Mouse (Mus musculus) testis, adult 2 months (tissue): ENCODE measurements at regions not wholly inside any gene's neighbourhood (a gene's known extent, or its start where the extent isn't known, plus 50 kb on each side); places are given as distances from the start of the nearest gene placed in this dataset.

Experiments
- CTCF ChIP-seq: fragments of 200-500 bp; IDR thresholded peaks from 2 replicates; pipeline ENCODE4 v1.5.1; 2012; ENCODE audit warnings: low read depth, mild to moderate bottlenecking, inconsistent platforms, low read length, moderate library complexity; ENCODE audit not compliant: control insufficient read depth, insufficient read depth, insufficient replicate concordance
- POLR2A ChIP-seq: fragments of 200-500 bp; IDR thresholded peaks from 2 replicates; pipeline ENCODE4 v1.6.1; 2012; ENCODE audit warnings: low read depth, mild to moderate bottlenecking, inconsistent platforms, low read length, moderate library complexity; ENCODE audit not compliant: control insufficient read depth

DNA sequence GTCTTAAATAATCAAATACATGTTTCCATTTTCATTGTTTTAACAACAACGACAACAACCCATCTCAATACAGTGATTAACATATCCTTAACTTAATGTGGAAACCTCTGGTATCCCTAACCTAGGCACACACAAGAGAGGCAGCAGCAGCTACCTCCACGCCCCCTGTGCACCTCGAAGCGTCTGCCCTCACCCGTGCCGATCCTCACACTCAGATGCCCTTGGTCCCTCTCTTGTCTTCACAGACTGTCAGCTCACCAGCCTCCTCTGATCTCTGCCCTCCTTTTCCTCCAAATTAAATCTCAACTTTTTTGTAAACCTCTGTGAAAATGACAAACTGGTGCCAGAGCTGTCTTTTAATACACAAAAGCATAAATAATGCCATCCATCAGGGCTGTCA is 185.2 kb downstream of the Gm45692 start:
- TF ChIP-seq CTCF, result no peak
- no peak for TF ChIP-seq POLR2A
